Mouse (Mus musculus) hindbrain, embryonic 16.5 days (tissue): ENCODE measurements around the gene Hipk2. TPM values are rescaled to one million over a fixed set of nuclear protein-coding genes. Genes with fewer than 3 reads are reported as not detected.

Experiments used
- ATAC-seq: fragments of 200-750 bp; cut with Nextera tagmentation; 2 replicates; pipeline ENCODE4 v1.8.0; 2017; ENCODE audit warnings: moderate TSS enrichment, moderate library complexity
- H3K27ac ChIP-seq: fragments of 300-500 bp; sonication (generic); 2 replicates; pipeline ENCODE4 v1.5.1; 2014; ENCODE audit warnings: low read depth, mild to moderate bottlenecking, control low read depth, low read length, moderate library complexity
- H3K27me3 ChIP-seq: fragments of 300-500 bp; sonication (generic); replicated peaks from 2 replicates; pipeline ENCODE4 v1.6.1; 2014; ENCODE audit warnings: low read length; ENCODE audit not compliant: control insufficient read depth, insufficient read depth
- H3K36me3 ChIP-seq: fragments of 300-500 bp; sonication (generic); 2 replicates; pipeline ENCODE4 v1.6.1; 2014; ENCODE audit warnings: mild to moderate bottlenecking, low read length, moderate library complexity, mixed read lengths; ENCODE audit not compliant: control insufficient read depth, insufficient read depth
- H3K4me1 ChIP-seq: fragments of 300-500 bp; sonication (generic); 2 replicates; pipeline ENCODE4 v1.6.1; 2014; ENCODE audit warnings: low read depth, low read length; ENCODE audit not compliant: control insufficient read depth, insufficient read depth
- H3K4me2 ChIP-seq: fragments of 300-500 bp; sonication (generic); 2 replicates; pipeline ENCODE4 v1.6.1; 2014; ENCODE audit warnings: mild to moderate bottlenecking, low read length, control low read depth, moderate library complexity
- H3K4me3 ChIP-seq: fragments of 300-500 bp; sonication (generic); 2 replicates; pipeline ENCODE4 v1.5.1; 2014; ENCODE audit warnings: mild to moderate bottlenecking, low read length, control low read depth, moderate library complexity
- H3K9ac ChIP-seq: fragments of 300-500 bp; sonication (generic); 2 replicates; pipeline ENCODE4 v1.6.1; 2014; ENCODE audit warnings: low read depth, mild to moderate bottlenecking, control low read depth, low read length, moderate library complexity
- H3K9me3 ChIP-seq: fragments of 300-500 bp; sonication (generic); 2 replicates; pipeline ENCODE4 v1.6.1; 2014; ENCODE audit warnings: mild to moderate bottlenecking, low read length, moderate library complexity; ENCODE audit not compliant: control insufficient read depth
- WGBS: fragments of 180-500 bp; shearing (Covaris S2); extraction: QIAGEN DNeasy Blood & Tissue Kit; methylation state at CpG from one replicate; pipeline ENCODE4 v1.1.7; 2014; 5-methylcytosine and 5-hydroxymethylcytosine counted together
- polyA plus RNA-seq: library from polyadenylated mRNA; unstranded; fragments of >200 nt; fragmentation: Nextera tagmentation; extraction: Ambion mirVana; gene quantifications from 2 replicates; pipeline ENCODE4 v1.2.1, GENCODE M21; 2015

Hipk2 gene
- polyA plus RNA-seq, 1 experiment from 2014 or later = 30.3 TPM

DNA sequence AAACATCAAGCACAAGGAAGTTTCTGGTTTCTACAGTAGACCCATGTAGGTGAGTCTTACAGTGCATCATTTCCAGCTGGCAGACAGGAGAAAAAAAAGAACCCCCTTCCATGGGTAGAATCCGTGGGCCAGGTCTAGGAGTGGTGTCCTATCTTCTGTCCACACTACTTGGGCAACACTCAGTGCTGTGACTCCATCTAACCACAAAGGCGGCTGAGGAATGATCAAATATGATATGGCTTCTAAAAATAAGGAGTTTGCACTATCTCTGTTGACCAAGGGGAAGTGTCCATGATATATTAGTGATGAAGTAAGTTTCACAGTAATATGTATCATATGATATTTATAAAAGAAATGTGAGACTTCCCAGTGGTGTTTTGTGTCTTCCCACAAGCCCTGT, 16.1 kb upstream of the Hipk2 start:
- Histone ChIP-seq H3K9me3 (no peaks in the 10 kb centered on the region), H3K36me3 (no peaks in the 10 kb centered on the region), H3K4me3 (no peak overlapping the region), H3K9ac (no peak overlapping the region), H3K4me2 (no peak overlapping the region), H3K27ac (no peak overlapping the region), H3K4me1 (no peaks in the 10 kb centered on the region), H3K27me3 (no peaks in the 10 kb centered on the region; the same call in 1 of the 2 replicates)
- ATAC-seq = no peak
- WGBS = 81% methylated on average over 2 of the region's 2 CpGs

DNA sequence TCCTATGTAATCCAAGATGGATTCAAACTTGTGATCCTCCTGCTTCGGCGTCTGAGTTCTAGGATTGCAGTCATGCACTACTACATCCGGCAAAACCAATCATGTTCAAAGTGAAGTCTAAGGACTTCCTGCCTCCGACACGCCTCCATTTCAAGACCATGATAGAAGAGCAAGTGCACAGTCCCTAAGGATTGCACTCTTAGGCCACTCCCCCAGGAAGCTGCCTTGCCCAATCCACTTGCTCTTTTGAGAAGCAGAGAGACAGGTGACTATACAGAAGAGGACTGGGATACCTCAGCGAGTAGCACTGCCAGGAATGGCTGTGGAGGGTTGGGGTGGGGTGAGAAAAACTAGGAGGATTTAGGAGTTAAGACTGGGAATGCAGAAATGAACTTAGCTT, 13.2 kb upstream of the Hipk2 start:
- Histone ChIP-seq H3K4me3 (no peak overlapping the region), H3K4me2 (no peak overlapping the region), H3K27ac (no peak overlapping the region), H3K27me3 (no peaks in the 10 kb centered on the region; the same call in 1 of the 2 replicates), H3K9ac (no peak overlapping the region), H3K4me1 (no peaks in the 10 kb centered on the region), H3K36me3 (no peaks in the 10 kb centered on the region), H3K9me3 (no peaks in the 10 kb centered on the region)
- no peak for ATAC-seq
- 85% methylated on average over 6 of the region's 6 CpGs for WGBS

- 82% methylated on average over 4 of the region's 4 CpGs for WGBS
- Histone ChIP-seq H3K9ac (no peak overlapping the region), H3K36me3 (no peaks in the 10 kb centered on the region), H3K4me3 (no peak overlapping the region), H3K27ac (no peak overlapping the region), H3K4me1 (no peaks in the 10 kb centered on the region), H3K4me2 (no peak overlapping the region), H3K27me3 (no peaks in the 10 kb centered on the region; the same call in 1 of the 2 replicates), H3K9me3 (no peaks in the 10 kb centered on the region)
- no peak for ATAC-seq
Observed at GRCm38 (mm10) chr6:38887436-38887835, 11.5 kb upstream of the Hipk2 start.

- no peaks in the 10 kb centered on the region for H3K4me1 ChIP-seq
- no peaks in the 10 kb centered on the region for H3K36me3 ChIP-seq
- H3K27me3 ChIP-seq = no peaks in the 10 kb centered on the region; the same call in 1 of the 2 replicates
- no peak overlapping the region for H3K9ac ChIP-seq
- ATAC-seq = no peak
- WGBS = 80% methylated on average over 1 of the region's 1 CpGs
- no peaks in the 10 kb centered on the region for H3K9me3 ChIP-seq
- no peak overlapping the region for H3K4me2 ChIP-seq
- no peak overlapping the region for H3K4me3 ChIP-seq
- H3K27ac ChIP-seq = no peak overlapping the region
Observed at GRCm38 (mm10) chr6:38885132-38885531, 9.2 kb upstream of the Hipk2 start.

DNA sequence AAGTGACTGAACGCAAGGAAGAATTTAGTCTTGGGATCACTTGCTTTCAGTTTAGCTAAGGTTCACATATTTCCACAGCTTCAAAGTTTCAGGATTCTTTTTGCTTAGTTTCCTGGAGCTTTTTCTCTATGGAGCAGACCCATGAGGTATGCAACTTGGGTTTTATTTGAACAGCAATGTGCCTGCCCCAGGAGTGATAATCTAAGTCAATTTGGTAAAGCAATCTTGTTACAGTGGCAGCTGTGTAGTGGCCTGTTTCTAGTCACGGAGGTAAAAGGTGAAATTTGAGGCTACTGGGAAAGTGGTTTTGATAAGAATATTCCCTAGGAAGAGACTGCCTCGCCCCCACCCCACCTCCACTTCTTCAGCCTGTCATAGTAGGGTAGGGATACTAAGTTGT, 8.5 kb upstream of the Hipk2 start:
- no peak overlapping the region for H3K4me3 ChIP-seq
- H3K27me3 ChIP-seq = no peaks in the 10 kb centered on the region; the same call in 1 of the 2 replicates
- no peaks in the 10 kb centered on the region for H3K9me3 ChIP-seq
- no peak overlapping the region for H3K27ac ChIP-seq
- no peak overlapping the region for H3K9ac ChIP-seq
- H3K4me1 ChIP-seq = no peaks in the 10 kb centered on the region
- H3K4me2 ChIP-seq = no peak overlapping the region
- WGBS = 82% methylated on average over 3 of the region's 3 CpGs
- H3K36me3 ChIP-seq = no peaks in the 10 kb centered on the region
- ATAC-seq = no peak

GRCm38 (mm10) chr6:38882728-38883171, 6.8 kb upstream of the Hipk2 start:
- no peak for ATAC-seq
- no peaks in the 10 kb centered on the region for H3K27me3 ChIP-seq
- H3K9me3 ChIP-seq = no peaks in the 10 kb centered on the region

DNA sequence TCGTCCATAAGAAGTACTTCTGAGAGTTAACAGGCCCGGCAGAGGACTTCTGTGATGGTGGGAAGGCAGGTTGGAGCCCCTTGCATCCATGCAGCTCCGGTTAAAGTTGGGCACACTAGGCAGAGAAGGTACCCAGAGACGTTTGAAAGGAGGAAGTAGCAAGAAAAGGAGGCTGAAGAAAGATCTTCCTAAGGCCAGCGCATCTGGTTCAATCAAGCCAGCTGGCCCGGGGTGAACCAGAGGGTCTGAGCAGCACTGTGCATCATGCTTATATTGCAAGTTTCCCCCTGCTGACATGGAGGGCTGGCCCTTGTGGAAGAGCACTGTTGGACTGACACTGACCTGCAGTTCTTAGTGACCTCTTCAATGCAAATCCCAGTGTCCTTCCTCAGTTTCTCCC, 6.0 kb upstream of the Hipk2 start:
- Histone ChIP-seq H3K9ac (no peak overlapping the region), H3K4me2 (no peak overlapping the region), H3K27me3 (no peaks in the 10 kb centered on the region), H3K36me3 (no peaks in the 10 kb centered on the region), H3K27ac (no peak overlapping the region), H3K4me1 (peaks cover 1% of the 10 kb centered on the region; the same call in 1 of the 2 replicates), H3K9me3 (no peaks in the 10 kb centered on the region), H3K4me3 (no peak overlapping the region)
- WGBS = 66% methylated on average over 6 of the region's 6 CpGs
- ATAC-seq = no peak

More at GRCm38 (mm10) chr6:38882728-38883171, 6.8 kb upstream of the Hipk2 start:
- Histone ChIP-seq H3K4me2 (no peak overlapping the region), H3K36me3 (no peaks in the 10 kb centered on the region), H3K4me3 (no peak overlapping the region), H3K9ac (no peak overlapping the region), H3K4me1 (no peaks in the 10 kb centered on the region), H3K27ac (no peak overlapping the region)
- WGBS = 56% methylated on average over 6 of the region's 6 CpGs

- Histone ChIP-seq H3K27ac (no peak overlapping the region), H3K27me3 (no peaks in the 10 kb centered on the region), H3K4me1 (peaks cover 4% of the 10 kb centered on the region; the same call in 1 of the 2 replicates), H3K36me3 (no peaks in the 10 kb centered on the region), H3K4me3 (no peak overlapping the region), H3K4me2 (no peak overlapping the region), H3K9me3 (no peaks in the 10 kb centered on the region), H3K9ac (no peak overlapping the region)
- WGBS = 76% methylated on average over 2 of the region's 2 CpGs
- no peak for ATAC-seq
Observed at GRCm38 (mm10) chr6:38881468-38881867, 5.5 kb upstream of the Hipk2 start.

- no peaks in the 10 kb centered on the region for H3K36me3 ChIP-seq
- H3K27me3 ChIP-seq = no peaks in the 10 kb centered on the region
- no peak overlapping the region for H3K27ac ChIP-seq
- no peak for ATAC-seq
- H3K4me3 ChIP-seq = no peak overlapping the region
- H3K9me3 ChIP-seq = no peaks in the 10 kb centered on the region
- H3K4me2 ChIP-seq = no peak overlapping the region
- 94% methylated on average over 2 of the region's 2 CpGs for WGBS
- no peak overlapping the region for H3K9ac ChIP-seq
- H3K4me1 ChIP-seq = peaks cover 17% of the 10 kb centered on the region
Observed at GRCm38 (mm10) chr6:38877674-38878073, 1.7 kb upstream of the Hipk2 start.
